Mouse (Mus musculus): ENCODE results near the gene C330021F23Rik.
A peak's percentile ranks its signal among the peaks of the same experiment; 100 is the strongest.

C330021F23Rik gene

DNA sequence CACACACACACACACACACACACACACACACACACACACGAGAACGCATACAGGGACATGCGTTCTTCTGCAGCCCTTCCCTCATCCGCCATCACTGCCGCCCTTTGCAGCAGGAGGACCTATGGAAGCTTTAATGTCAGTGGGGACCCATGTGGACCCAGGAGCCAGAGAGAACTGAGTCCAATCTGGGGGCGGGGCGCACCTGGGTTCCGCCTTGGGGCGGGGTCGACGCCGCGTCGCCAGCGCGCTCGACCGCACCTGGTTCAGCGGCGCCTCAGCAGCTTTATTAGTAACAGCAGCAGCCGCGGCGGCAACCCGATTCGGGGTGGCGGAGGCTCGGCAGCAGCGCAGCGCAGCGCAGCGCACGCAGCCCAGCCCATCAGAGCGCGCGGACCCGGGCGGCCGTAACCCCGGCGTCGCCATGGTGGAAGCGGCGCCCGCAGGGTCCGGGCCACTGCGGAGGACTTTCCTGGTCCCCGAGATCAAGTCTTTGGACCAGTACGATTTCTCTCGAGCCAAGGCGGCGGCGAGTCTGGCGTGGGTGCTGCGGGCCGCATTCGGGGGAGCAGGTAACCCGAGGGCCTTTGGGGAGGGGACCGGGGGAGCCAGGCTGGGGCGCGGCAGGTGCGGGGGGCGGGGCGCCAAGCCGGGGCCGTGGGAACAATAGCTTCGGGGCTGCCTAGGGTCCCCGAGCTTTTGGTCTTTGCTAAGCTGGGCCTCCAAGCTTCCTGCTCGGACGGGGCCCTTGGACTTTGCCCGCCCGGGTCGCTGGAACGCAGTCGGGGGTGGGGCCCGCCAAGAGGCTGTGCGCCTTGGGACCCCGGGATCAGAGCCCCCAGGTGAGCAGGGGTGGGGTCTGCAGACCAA, 19.8 kb downstream of the C330021F23Rik start:
- peak in 1 of 2 experiments; percentile 32 for DNase-seq (ENCODE audit: low spot score in 2 of 2)

- DNase-seq (ENCODE audit: low spot score in 2 of 2), result no peak
Measured at GRCm38 (mm10) chr8:3588258-3588633, 20.5 kb downstream of the C330021F23Rik start.

- no peak for DNase-seq (ENCODE audit: low spot score in 2 of 2)
Measured at GRCm38 (mm10) chr8:3593470-3593869, 25.7 kb downstream of the C330021F23Rik start.

GRCm38 (mm10) chr8:3594466-3594865, 26.7 kb downstream of the C330021F23Rik start:
- DNase-seq (ENCODE audit: low spot score in 2 of 2), result no peak

DNA sequence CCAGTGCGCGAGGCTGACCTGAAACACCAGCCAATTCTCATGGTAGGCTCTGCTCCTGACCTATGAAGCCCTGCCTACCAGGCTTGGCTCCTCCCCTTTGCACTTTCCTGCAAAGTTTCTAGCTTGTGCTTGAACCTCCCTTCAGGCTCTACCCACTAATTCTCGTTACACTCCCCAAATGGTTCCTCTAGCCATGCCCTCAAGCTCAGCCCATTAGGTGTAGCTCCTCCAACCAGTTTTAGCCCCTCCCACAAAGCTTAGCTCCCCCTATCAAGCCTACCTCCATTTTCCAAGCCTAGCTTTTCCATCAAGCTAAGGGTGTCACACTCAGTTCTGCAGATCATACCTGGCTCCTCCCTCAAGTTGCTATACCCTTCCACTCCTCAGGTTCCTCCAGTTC, 30.3 kb downstream of the C330021F23Rik start:
- DNase-seq (ENCODE audit: low spot score in 2 of 2), result no peak

GRCm38 (mm10) chr8:3599219-3599618, 31.4 kb downstream of the C330021F23Rik start:
- DNase-seq (ENCODE audit: low spot score in 2 of 2), result no peak

DNA sequence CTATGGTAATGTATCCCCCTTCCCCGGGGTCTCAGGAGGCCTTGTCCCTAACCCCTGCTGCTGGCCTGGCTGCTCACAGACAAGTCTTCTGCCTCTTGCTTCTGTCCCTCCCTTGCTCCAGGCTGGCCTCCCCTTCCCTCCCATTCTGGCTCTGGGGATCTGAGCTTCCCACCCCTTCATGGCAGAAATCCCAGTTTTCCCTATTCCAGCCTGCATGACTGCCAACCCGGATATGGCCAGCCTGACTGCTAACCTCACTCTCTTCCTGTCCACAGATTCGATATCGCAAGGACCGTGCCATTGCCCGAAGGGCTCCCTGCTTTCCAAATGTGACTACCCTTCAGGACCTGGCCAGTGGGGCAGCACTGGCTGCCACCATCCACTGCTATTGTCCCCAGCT, 32.6 kb downstream of the C330021F23Rik start:
- no peak for DNase-seq (ENCODE audit: low spot score in 2 of 2)

DNA sequence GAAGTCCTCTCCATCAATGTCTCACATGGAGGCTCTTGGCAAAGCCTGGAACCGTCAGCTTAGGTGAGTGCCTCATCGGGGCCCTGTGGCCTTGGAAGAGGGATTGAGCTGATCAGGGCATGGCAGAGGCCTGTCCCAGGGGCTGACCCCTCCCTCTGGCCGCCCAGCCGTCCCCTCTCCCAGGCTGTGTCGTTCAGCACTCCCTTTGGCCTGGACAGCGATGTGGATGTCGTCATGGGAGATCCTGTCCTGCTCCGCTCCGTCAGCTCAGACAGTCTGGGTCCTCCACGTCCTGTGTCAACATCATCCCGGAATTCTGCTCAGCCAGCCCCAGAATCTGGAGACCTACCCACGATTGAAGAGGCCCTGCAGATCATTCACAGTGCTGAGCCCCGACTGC, 35.6 kb downstream of the C330021F23Rik start:
- DNase-seq (ENCODE audit: low spot score in 2 of 2), result no peak

GRCm38 (mm10) chr8:3606593-3606992, 38.8 kb downstream of the C330021F23Rik start:
- no peak for DNase-seq (ENCODE audit: low spot score in 2 of 2)

GRCm38 (mm10) chr8:3607822-3608221, 40.0 kb downstream of the C330021F23Rik start:
- no peak for DNase-seq (ENCODE audit: low spot score in 2 of 2)

- DNase-seq (ENCODE audit: low spot score in 2 of 2), result no peak
Measured at GRCm38 (mm10) chr8:3609046-3609815, 41.4 kb downstream of the C330021F23Rik start.

GRCm38 (mm10) chr8:3609816-3610150, 42.0 kb downstream of the C330021F23Rik start:
- no peak for DNase-seq (ENCODE audit: low spot score in 2 of 2)

GRCm38 (mm10) chr8:3621199-3621970, 53.6 kb downstream of the C330021F23Rik start, which contains the start of the genes Xab2 and Pet100:
Xab2 (minus strand) TSS chr8:3621316.
Pet100 (plus strand) TSS chr8:3621548.
- peak; percentile 94 to 95 for DNase-seq (ENCODE audit: low spot score in 2 of 2)

- DNase-seq (ENCODE audit: low spot score in 2 of 2), result no peak
Measured at GRCm38 (mm10) chr8:3622119-3622518, 54.3 kb downstream of the C330021F23Rik start.

GRCm38 (mm10) chr8:3625445-3625844, 57.7 kb downstream of the C330021F23Rik start, which contains the start of gene Pcp2:
Pcp2 (minus strand) TSS chr8:3625545.
- DNase-seq (ENCODE audit: low spot score in 2 of 2), result no peak

DNA sequence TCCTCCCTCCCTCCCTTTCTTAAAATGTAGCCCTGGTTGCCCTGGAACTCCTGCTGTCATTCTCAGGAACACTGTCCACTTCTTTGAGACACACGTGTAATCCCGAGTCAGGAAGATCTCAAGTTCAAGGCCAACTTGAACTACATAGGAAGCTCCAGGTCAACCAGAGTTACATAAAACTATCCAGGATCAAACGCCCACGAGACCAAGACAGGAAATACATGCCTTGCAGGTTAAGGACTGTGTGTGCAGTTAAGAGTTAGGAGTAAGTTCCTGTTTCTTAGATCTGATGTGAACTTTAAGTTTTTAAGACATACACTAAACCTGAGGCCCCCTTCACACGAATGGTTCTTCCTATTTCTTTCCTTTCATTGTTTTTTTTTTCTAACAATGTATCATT, 59.2 kb downstream of the C330021F23Rik start:
- DNase-seq (ENCODE audit: low spot score in 2 of 2), result no peak

GRCm38 (mm10) chr8:3628014-3628413, 60.2 kb downstream of the C330021F23Rik start:
- peak; percentile 24 to 28 for DNase-seq (ENCODE audit: low spot score in 2 of 2)

DNA sequence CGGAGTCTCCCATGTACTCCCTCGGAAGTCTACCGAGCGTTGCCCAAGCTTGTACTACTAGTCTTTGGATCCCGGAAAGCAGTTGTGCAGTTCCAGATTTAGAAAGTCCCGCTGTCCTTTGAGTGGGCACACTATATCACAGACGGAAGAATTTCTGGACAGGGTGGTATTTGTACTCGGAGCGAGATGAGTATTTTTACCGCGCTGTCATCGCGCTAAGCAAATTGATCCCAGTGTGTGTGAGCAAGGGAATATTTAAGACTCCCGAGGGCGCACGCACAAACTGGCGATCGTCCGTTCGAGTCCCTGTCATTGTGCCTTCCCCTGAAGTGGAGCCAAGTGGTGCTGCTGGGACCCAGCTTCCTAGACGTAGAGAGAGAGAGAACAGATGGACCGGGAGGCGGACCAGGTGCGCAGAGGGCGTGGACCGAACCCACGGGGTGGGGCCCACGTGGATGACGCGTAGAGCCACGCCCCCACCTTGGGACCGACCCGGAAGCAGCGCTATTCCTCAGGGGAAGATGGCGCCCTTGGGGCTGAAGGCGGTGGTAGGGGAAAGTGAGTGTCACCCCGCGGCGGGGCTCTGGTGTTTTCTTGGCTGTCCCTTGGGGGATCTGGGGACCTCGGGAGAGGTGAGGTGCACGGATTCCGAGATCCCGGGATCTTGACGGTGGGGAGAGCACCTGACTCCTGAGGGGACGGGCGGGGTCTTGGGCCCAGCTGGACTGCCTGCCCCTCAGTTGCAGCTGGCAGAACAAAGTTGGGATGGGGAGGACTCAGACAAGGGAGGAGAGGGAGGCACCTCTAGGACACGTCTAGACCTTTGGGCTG, 63.1 kb downstream of the C330021F23Rik start, which contains the start of gene Stxbp2:
Gene Stxbp2, plus strand, starts transcription at position 309 of the 831 bp plus-strand sequence.
- DNase-seq (ENCODE audit: low spot score in 2 of 2), result peak; percentile 77 to 85

- DNase-seq (ENCODE audit: low spot score in 2 of 2), result peak in 1 of 2 experiments; percentile 14
Measured at GRCm38 (mm10) chr8:3631478-3631875, 63.7 kb downstream of the C330021F23Rik start.
